Mouse (Mus musculus) lung, postnatal 0 days (tissue): ENCODE measurements around the gene Haus6. TPM values are rescaled to one million over a fixed set of nuclear protein-coding genes. Genes with fewer than 3 reads are reported as not detected.

Experiments used
- ATAC-seq: fragments of 200-750 bp; cut with Nextera tagmentation; 2 replicates; pipeline ENCODE4 v1.8.0; 2017; ENCODE audit warnings: moderate library complexity
- DNase-seq: peaks from one replicate; pipeline ENCODE4 v3.0.0-alpha.2; 2016; ENCODE audit warnings: low spot score
- H3K27ac ChIP-seq: fragments of 300-500 bp; sonication (generic); 2 replicates; pipeline ENCODE4 v1.5.1; 2014; ENCODE audit warnings: antibody characterized with exemption, mild to moderate bottlenecking, low read length, mixed read lengths
- H3K27me3 ChIP-seq: fragments of 300-500 bp; sonication (generic); replicated peaks from 2 replicates; pipeline ENCODE4 v1.6.1; 2014; ENCODE audit warnings: low read length, mixed read lengths; ENCODE audit not compliant: insufficient read depth
- H3K36me3 ChIP-seq: fragments of 300-500 bp; sonication (generic); 2 replicates; pipeline ENCODE4 v1.6.1; 2014; ENCODE audit warnings: low read length, mixed read lengths; ENCODE audit not compliant: insufficient read depth
- H3K4me1 ChIP-seq: fragments of 300-500 bp; sonication (generic); 2 replicates; pipeline ENCODE4 v1.6.1; 2014; ENCODE audit warnings: antibody characterized with exemption, low read depth, low read length, mixed read lengths; ENCODE audit not compliant: insufficient read depth
- H3K4me2 ChIP-seq: fragments of 300-500 bp; sonication (generic); replicated peaks from 2 replicates; pipeline ENCODE4 v1.6.1; 2014; ENCODE audit warnings: low read depth, mild to moderate bottlenecking, low read length, moderate library complexity, mixed read lengths
- H3K4me3 ChIP-seq: fragments of 300-500 bp; sonication (generic); 2 replicates; pipeline ENCODE4 v1.5.1; 2014; ENCODE audit warnings: low read depth, low read length
- H3K9ac ChIP-seq: fragments of 300-500 bp; sonication (generic); replicated peaks from 2 replicates; pipeline ENCODE4 v1.6.1; 2014; ENCODE audit warnings: low read depth, mild to moderate bottlenecking
- H3K9me3 ChIP-seq: fragments of 300-500 bp; sonication (generic); 2 replicates; pipeline ENCODE4 v1.6.1; 2016; ENCODE audit warnings: low read length, mixed read lengths
- CTCF ChIP-seq: IDR thresholded peaks from 2 replicates; pipeline ENCODE4 v1.5.1; 2016; ENCODE audit warnings: antibody characterized with exemption, mild to moderate bottlenecking
- EP300 ChIP-seq: IDR thresholded peaks from 2 replicates; pipeline ENCODE4 v1.6.1; 2016; ENCODE audit warnings: antibody characterized with exemption, mild to moderate bottlenecking, control low read depth
- WGBS: fragments of 180-500 bp; shearing (Covaris S2); extraction: QIAGEN DNeasy Blood & Tissue Kit; methylation state at CpG from one replicate; pipeline ENCODE4 v1.1.7; 2014; 5-methylcytosine and 5-hydroxymethylcytosine counted together
- polyA plus RNA-seq: library from polyadenylated mRNA; unstranded; fragments of >200 nt; fragmentation: Nextera tagmentation; extraction: Ambion mirVana; gene quantifications from 2 replicates; pipeline ENCODE4 v1.2.1, GENCODE M21; 2015

Gene Haus6
- polyA plus RNA-seq, 1 experiment from 2014 or later, result 4.7 TPM

DNA sequence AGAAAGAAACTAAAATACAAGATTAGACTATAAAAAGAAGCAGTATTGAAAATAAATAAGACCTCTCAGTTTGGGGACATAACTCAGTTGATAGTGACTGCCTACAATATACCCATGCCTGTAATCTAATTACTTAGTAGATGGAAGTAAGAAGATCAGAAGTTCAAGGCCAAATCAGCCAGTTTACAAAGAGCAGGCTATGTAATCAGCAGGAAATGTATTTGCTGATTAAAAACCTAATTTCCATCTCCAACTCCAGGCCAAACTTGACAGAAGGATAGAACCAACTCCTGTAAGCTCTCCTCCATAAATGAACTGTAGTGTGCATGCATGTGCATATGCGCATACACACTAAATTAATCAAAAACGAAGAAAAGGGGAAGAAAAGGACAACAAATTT lies 20.6 kb downstream of the Haus6 start:
- no peaks in the 10 kb centered on the region for H3K4me1 ChIP-seq
- H3K27me3 ChIP-seq, result no peaks in the 10 kb centered on the region
- H3K9ac ChIP-seq, result no peak overlapping the region
- H3K36me3 ChIP-seq, result peaks cover under 1% of the 10 kb centered on the region; the same call in 1 of the 2 replicates
- ATAC-seq (no peak), DNase-seq (no peak)
- H3K27ac ChIP-seq, result no peak overlapping the region
- H3K4me3 ChIP-seq, result no peak overlapping the region
- H3K4me2 ChIP-seq, result no peak overlapping the region
- H3K9me3 ChIP-seq, result no peaks in the 10 kb centered on the region
- TF ChIP-seq CTCF, result no peak
- TF ChIP-seq EP300, result no peak
- WGBS, result 94% methylated on average over 2 of the region's 2 CpGs

DNA sequence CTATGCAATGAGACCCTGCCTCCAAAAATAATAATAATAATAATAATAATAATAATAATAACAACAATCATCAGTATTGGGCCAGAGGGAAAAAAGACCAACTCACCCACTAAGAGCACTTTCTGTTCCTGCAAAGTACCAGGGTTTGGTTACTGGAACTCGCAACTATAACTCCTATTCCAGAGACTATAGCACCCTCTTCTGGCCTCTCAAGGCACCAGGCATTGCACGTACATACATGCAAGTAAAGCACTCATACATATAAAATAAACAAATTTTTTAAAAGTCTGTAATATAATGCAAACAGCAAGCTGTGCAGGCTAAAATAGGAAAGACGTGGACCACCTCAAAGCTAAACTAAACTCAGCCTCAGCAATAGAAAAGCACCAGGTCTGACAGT lies 23.6 kb downstream of the Haus6 start:
- Histone ChIP-seq H3K9ac (no peak overlapping the region), H3K27me3 (no peaks in the 10 kb centered on the region), H3K4me1 (no peaks in the 10 kb centered on the region), H3K4me3 (no peak overlapping the region), H3K27ac (no peak overlapping the region), H3K4me2 (no peak overlapping the region), H3K36me3 (peaks cover 10% of the 10 kb centered on the region), H3K9me3 (no peaks in the 10 kb centered on the region)
- TF ChIP-seq EP300 (no peak), CTCF (peak; percentile 44)
- 81% methylated on average over 3 of the region's 3 CpGs for WGBS
- ATAC-seq (no peak), DNase-seq (no peak)

GRCm38 (mm10) chr4:86580591-86580990 lies 31.3 kb downstream of the Haus6 start:
- Histone ChIP-seq H3K27ac (no peak overlapping the region), H3K4me1 (peaks cover 4% of the 10 kb centered on the region; the same call in 1 of the 2 replicates), H3K27me3 (no peaks in the 10 kb centered on the region), H3K9ac (no peak overlapping the region), H3K36me3 (peaks cover 5% of the 10 kb centered on the region; the same call in 1 of the 2 replicates), H3K4me3 (no peak overlapping the region), H3K4me2 (no peak overlapping the region), H3K9me3 (no peaks in the 10 kb centered on the region)
- no peak for ATAC-seq
- no peak for DNase-seq
- TF ChIP-seq EP300 (no peak), CTCF (no peak)
- WGBS, result 78% methylated on average over 3 of the region's 3 CpGs

DNA sequence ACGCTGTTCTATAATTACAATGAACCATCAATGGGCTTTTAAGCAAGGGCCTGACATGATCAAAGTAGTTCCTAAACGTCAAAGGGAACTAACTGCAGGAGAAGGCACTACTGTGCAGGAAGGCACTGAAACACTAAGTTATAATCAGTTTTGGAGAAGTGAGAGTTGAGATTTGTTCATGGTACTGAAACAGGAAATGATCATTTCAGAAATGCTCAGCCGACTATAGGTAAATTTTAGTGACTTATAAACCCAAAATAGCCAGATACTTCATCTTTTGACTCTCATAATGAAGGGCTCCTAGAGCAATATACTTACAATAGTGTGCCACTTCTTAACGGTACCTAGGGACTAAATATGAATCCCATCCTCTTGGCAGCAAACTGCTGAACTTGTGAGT lies 31.8 kb downstream of the Haus6 start:
- no peak overlapping the region for H3K9ac ChIP-seq
- H3K27ac ChIP-seq, result no peak overlapping the region
- H3K4me3 ChIP-seq, result no peak overlapping the region
- TF ChIP-seq CTCF, result no peak
- no peak for TF ChIP-seq EP300
- no peak for DNase-seq
- no peak overlapping the region for H3K4me2 ChIP-seq
- 62% methylated on average over 4 of the region's 4 CpGs for WGBS
- ATAC-seq, result no peak
- peaks cover 5% of the 10 kb centered on the region; the same call in 1 of the 2 replicates for H3K36me3 ChIP-seq
- H3K27me3 ChIP-seq, result no peaks in the 10 kb centered on the region
- H3K9me3 ChIP-seq, result no peaks in the 10 kb centered on the region
- H3K4me1 ChIP-seq, result peaks cover 4% of the 10 kb centered on the region; the same call in 1 of the 2 replicates

- H3K9ac ChIP-seq, result peak overlapping the region; percentile 96
- H3K27me3 ChIP-seq, result no peaks in the 10 kb centered on the region
- no peak for DNase-seq
- no peak for ATAC-seq
- TF ChIP-seq EP300 (no peak), CTCF (no peak)
- H3K4me1 ChIP-seq, result peaks cover 7% of the 10 kb centered on the region
- 6% methylated on average over 11 of the region's 11 CpGs for WGBS
- H3K27ac ChIP-seq, result no peak overlapping the region
- H3K36me3 ChIP-seq, result no peaks in the 10 kb centered on the region
- H3K4me3 ChIP-seq, result peak overlapping the region; percentile 86
- H3K9me3 ChIP-seq, result no peaks in the 10 kb centered on the region
- H3K4me2 ChIP-seq, result peak overlapping the region; percentile 80
These were observed 35.1 kb downstream of the Haus6 start for GRCm38 (mm10) chr4:86576630-86577225.

- Histone ChIP-seq H3K4me1 (peaks cover 7% of the 10 kb centered on the region), H3K27me3 (no peaks in the 10 kb centered on the region), H3K9me3 (no peaks in the 10 kb centered on the region), H3K9ac (peak overlapping the region; percentile 96), H3K27ac (peak overlapping the region; percentile 97), H3K4me3 (peak overlapping the region; percentile 86), H3K36me3 (no peaks in the 10 kb centered on the region), H3K4me2 (peak overlapping the region; percentile 80)
- ATAC-seq (no peak), DNase-seq (peak; percentile 36)
- under 1% methylated on average over 20 of the region's 20 CpGs for WGBS
- no peak for TF ChIP-seq CTCF
- no peak for TF ChIP-seq EP300
These were observed 35.7 kb downstream of the Haus6 start for GRCm38 (mm10) chr4:86576120-86576541.
